Mouse (Mus musculus) testis, adult 2 months (tissue): ENCODE data around the gene Mrpl10. TPM values are rescaled to one million over a fixed set of nuclear protein-coding genes. Genes with fewer than 3 reads are reported as not detected.
A peak's percentile ranks its signal among the peaks of the same experiment; 100 is the strongest.

Source experiments
- H3K27ac ChIP-seq: fragments of 200-500 bp; 2 replicates; pipeline ENCODE4 v1.5.1; 2012; ENCODE audit warnings: low read depth, low read length; ENCODE audit not compliant: control insufficient read depth, insufficient read depth
- H3K27me3 ChIP-seq: fragments of 200-500 bp; 2 replicates; pipeline ENCODE4 v1.6.1; 2012; ENCODE audit warnings: mild to moderate bottlenecking, low read length, moderate library complexity; ENCODE audit not compliant: control insufficient read depth, insufficient read depth
- H3K36me3 ChIP-seq: fragments of 200-500 bp; 2 replicates; pipeline ENCODE4 v1.6.1; 2012; ENCODE audit warnings: mild to moderate bottlenecking, low read length; ENCODE audit not compliant: control insufficient read depth, insufficient read depth
- H3K4me1 ChIP-seq: fragments of 200-500 bp; 2 replicates; pipeline ENCODE4 v1.6.1; 2012; ENCODE audit warnings: low read length; ENCODE audit not compliant: control insufficient read depth, insufficient read depth
- H3K4me3 ChIP-seq: fragments of 200-500 bp; 2 replicates; pipeline ENCODE4 v1.5.1; 2012; ENCODE audit warnings: low read depth, mild to moderate bottlenecking, low read length, moderate library complexity, mixed read lengths; ENCODE audit not compliant: control insufficient read depth
- CTCF ChIP-seq: fragments of 200-500 bp; IDR thresholded peaks from 2 replicates; pipeline ENCODE4 v1.5.1; 2012; ENCODE audit warnings: low read depth, mild to moderate bottlenecking, inconsistent platforms, low read length, moderate library complexity; ENCODE audit not compliant: control insufficient read depth, insufficient read depth, insufficient replicate concordance
- POLR2A ChIP-seq: fragments of 200-500 bp; IDR thresholded peaks from 2 replicates; pipeline ENCODE4 v1.6.1; 2012; ENCODE audit warnings: low read depth, mild to moderate bottlenecking, inconsistent platforms, low read length, moderate library complexity; ENCODE audit not compliant: control insufficient read depth
- polyA plus RNA-seq: library from polyadenylated mRNA; depleted of rRNA; stranded (reverse); fragments of >200 nt; gene quantifications from 2 replicates; pipeline ENCODE4 v1.2.3, GENCODE M21; 2012

The Mrpl10 gene
- polyA plus RNA-seq, 1 experiment = 41.7 TPM

GRCm38 (mm10) chr11:97072533-97072932 lies 31.2 kb downstream of the Mrpl10 start:
- Histone ChIP-seq H3K27me3 (no peaks in the 10 kb centered on the region), H3K4me3 (no peak overlapping the region), H3K36me3 (no peaks in the 10 kb centered on the region), H3K27ac (no peak overlapping the region), H3K4me1 (peaks cover 6% of the 10 kb centered on the region)
- TF ChIP-seq POLR2A (no peak), CTCF (peak; percentile 33; the same call in 1 of the 2 replicates)

GRCm38 (mm10) chr11:97074235-97074634 lies 32.9 kb downstream of the Mrpl10 start:
- H3K27me3 ChIP-seq = no peaks in the 10 kb centered on the region
- H3K27ac ChIP-seq = no peak overlapping the region
- H3K4me3 ChIP-seq = no peak overlapping the region
- H3K4me1 ChIP-seq = no peaks in the 10 kb centered on the region
- TF ChIP-seq CTCF = no peak
- no peak for TF ChIP-seq POLR2A
- no peaks in the 10 kb centered on the region for H3K36me3 ChIP-seq

DNA sequence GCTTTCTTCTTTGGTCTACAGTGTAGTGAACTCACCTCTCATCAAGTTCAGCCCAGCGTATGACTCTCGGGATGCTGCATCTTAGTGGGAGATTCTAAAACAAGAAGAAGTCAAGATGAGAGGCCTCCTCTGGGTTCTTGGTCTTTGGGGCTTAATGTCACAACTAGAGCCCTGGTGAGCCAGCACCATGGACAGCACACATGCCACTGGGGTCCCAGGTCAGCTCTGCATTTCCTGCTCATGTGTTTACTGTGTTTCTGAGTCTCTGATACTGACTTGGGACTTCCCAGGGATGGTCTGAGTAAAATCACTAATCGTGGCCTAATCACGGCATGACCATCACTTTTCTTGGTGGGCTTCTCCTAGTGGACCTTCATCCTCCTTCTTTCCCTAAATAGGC lies 37.4 kb downstream of the Mrpl10 start:
- H3K27ac ChIP-seq = no peak overlapping the region
- TF ChIP-seq POLR2A = no peak
- TF ChIP-seq CTCF = no peak
- H3K4me1 ChIP-seq = no peaks in the 10 kb centered on the region
- no peak overlapping the region for H3K4me3 ChIP-seq
- H3K36me3 ChIP-seq = no peaks in the 10 kb centered on the region
- H3K27me3 ChIP-seq = no peaks in the 10 kb centered on the region

DNA sequence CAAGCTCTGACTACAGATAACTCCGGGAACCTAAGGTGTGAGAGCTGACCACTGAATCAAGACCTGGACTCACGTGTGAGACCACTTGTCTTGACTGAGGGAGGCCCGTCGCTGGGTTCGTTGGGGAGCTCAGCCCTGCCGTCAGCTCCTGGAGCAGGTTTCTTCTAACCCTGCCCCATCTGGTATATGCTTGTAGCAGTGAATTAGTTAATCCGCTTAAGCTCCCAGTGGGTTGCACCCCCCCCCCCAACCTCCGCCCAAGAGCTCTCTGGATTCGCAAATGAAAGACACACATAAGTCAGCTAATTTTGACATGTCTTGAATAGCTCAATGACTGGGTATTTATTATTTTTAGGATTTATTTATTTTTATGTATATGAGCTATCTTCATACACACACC lies 38.9 kb downstream of the Mrpl10 start:
- H3K4me3 ChIP-seq = no peak overlapping the region
- H3K27me3 ChIP-seq = no peaks in the 10 kb centered on the region
- H3K36me3 ChIP-seq = no peaks in the 10 kb centered on the region
- H3K27ac ChIP-seq = no peak overlapping the region
- no peaks in the 10 kb centered on the region for H3K4me1 ChIP-seq
- no peak for TF ChIP-seq CTCF

- no peak for TF ChIP-seq POLR2A
- TF ChIP-seq CTCF = peak; percentile 52; the same call in 1 of the 2 replicates
- no peaks in the 10 kb centered on the region for H3K4me1 ChIP-seq
- H3K36me3 ChIP-seq = no peaks in the 10 kb centered on the region
- no peak overlapping the region for H3K4me3 ChIP-seq
- H3K27ac ChIP-seq = no peak overlapping the region
- H3K27me3 ChIP-seq = no peaks in the 10 kb centered on the region
These were observed 41.6 kb downstream of the Mrpl10 start for GRCm38 (mm10) chr11:97082977-97083376.

DNA sequence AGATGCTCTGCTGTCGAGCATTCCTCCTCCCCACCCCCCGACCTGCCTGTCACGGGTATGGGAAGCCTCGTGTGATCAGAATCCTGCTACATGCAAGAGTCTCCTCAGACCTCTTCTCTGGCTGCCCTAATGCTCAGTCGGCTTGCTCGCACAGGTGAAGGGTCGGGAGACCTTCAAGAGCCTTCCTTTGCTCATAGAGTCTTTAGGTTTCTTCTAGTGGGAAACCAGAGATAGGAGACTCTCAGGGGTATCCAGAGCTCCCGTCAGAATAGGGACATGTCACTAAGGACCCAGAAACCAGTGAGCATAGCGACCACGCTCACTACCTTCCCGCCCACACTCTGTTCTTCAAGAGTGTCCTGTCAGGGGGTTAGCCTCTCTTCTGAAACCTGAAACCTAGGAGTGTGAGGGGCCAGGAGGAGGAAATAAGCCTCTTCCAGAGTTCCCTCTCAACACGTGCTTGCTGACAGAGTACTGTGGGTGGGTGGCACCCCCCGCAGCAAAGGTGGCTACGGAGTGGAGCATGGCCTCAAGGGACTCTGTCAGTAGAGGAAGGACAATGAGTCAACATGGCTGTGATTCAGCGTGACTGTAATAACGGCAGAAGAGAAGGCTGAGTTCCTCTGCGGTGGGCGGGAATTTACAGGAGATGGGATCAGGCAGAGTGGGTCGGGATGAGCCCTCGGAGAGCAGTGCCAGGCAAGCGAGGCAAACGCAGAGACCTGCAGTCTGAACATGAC lies 42.2 kb downstream of the Mrpl10 start:
- no peak for TF ChIP-seq POLR2A
- TF ChIP-seq CTCF = no peak
- no peaks in the 10 kb centered on the region for H3K36me3 ChIP-seq
- no peaks in the 10 kb centered on the region for H3K4me1 ChIP-seq
- H3K27ac ChIP-seq = no peak overlapping the region
- no peaks in the 10 kb centered on the region for H3K27me3 ChIP-seq
- H3K4me3 ChIP-seq = no peak overlapping the region

DNA sequence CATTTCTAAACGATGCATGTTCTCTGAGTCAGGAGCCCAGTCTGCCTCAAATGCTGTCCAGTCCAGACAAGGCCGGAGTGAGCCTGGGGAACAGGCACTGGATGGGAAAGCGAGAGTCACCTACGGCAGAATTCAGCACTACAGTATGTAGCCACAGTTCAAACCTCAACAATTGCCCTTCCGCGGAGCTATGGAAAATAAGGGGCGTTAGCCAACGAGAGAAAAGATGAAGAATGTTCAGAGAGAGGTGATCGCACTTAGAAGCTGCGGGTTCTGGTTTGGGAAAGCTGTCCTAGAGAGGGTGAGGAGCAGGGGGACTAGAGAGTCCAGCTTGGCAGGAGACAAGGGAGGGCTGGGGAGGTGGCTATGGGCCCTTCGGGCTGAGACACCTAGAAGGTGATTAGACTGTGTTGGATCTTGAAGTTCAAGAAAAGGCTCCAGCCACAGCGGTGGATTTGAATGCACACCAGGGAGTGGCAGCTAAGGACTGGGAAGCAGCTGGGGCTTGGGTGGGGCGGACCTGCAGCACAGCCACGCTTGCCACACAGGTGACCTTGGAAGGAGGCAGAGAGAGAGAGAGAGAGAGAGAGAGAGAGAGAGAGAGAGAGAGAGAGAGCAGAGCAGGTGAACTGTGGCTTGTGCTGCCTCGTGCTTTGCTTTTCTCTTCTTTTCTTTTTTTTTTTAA lies 43.6 kb downstream of the Mrpl10 start:
- Histone ChIP-seq H3K4me1 (no peaks in the 10 kb centered on the region), H3K27ac (no peak overlapping the region), H3K36me3 (no peaks in the 10 kb centered on the region), H3K27me3 (no peaks in the 10 kb centered on the region), H3K4me3 (no peak overlapping the region)
- TF ChIP-seq CTCF = no peak
- no peak for TF ChIP-seq POLR2A
